Mouse (Mus musculus): ENCODE results near the gene Slc7a15.
"Not testable (repeated sequence)": the region's sequence is repeated elsewhere in the genome, so short reads cannot be mapped to it uniquely, and the experiment has no call there.

Gene Slc7a15

GRCm38 (mm10) chr12:8598966-8599365 is at the start of gene Slc7a15:
Gene Slc7a15 (minus strand): TSS chr12:8599066.
- not testable (repeated sequence) for DNase-seq

GRCm38 (mm10) chr12:8648211-8648610 is 49.3 kb upstream of the Slc7a15 start:
- DNase-seq: not testable (repeated sequence)

DNA sequence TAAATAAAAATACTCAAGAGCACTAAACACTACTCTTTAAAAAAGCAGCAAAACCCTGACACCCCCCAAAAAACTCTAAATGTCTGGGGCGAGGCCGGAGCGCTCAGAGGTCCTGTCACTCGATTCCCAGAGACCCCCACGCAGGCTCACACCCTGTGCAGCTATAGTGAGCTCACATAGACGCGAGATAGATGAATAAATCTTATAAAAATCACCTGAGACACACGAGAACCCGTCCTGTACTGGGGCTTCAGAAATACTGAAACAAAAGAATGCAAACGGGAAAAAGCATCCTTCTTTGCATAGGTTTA is 42.5 kb upstream of the Slc7a15 start:
- DNase-seq: peak in 1 of 2 experiments; percentile 45

DNA sequence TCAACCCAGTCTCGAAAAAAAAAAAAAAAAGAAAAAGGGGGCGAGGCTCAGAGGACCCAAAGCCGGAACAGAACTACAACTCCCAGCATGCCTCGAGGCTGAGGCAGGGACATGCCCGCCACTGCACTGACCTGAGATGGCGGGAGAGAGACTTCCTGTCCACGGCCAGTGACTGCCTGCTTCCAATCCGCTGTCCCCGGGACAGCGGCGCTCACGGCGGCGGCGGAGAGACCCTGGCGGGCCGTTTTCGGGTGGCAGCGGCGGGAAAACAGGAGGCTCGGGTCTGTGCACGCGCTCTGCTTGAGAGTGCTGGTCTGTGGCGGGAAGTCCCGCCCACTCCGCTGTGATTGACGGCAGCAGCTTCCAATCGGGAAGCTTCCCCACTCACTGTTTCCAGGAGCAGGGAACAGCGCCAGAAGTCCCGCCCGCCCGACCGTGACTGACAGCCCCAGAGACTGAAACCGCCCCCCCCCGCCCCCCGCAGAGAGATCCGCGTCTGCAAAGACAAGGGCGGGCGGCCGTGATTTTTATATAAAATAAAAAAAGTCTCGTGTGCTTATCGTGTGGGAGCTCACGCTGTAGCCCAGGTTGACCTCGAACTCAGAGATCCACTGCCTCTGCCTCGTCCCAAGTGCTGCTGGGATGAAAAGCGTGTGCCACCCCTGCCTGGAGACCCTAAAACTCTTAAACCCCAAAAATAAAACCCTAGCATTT is 42.0 kb upstream of the Slc7a15 start:
- peak; percentile 100 for DNase-seq

DNA sequence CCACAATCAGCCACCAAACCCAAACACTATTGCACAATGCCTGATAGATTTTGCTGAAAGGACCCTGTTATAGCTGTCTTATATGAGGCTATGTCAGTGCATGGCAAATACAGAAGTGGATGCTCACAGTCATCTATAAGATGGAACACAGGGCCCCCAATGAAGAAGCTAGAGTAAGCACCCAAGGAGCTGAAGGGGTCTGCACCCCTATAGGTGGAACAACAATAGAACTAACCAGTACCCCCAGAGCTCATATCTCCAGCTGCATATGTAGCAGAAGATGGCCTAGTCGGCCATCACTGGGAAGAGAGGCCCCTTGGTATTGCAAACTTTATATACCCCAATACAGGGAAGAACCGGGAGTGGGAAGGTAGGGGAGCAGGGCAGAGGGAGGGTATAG is 41.3 kb upstream of the Slc7a15 start:
- DNase-seq: peak in 1 of 2 experiments; percentile 27

GRCm38 (mm10) chr12:8638411-8639087 is 39.7 kb upstream of the Slc7a15 start:
- peak; percentile 74 to 84 for DNase-seq

DNA sequence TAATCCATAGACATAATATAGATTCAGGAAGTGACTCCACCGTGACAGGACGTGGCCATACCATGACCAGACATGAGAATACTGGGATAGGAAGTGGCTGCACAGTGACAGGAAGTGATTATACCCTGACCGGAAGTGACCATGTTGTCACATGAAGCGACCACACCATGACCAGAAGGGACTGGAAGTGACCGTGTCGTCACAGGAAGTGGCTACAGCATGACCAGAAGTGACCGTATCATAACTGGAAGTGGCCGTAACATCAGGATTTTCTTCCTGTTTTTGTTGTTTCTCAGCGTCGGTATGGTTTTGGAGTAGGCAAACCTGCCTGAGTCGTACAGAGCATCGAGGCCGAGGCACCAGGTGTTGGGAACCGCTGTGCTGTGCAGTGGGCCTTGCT is 38.1 kb upstream of the Slc7a15 start:
- no peak for DNase-seq

- DNase-seq: no peak
Observed at GRCm38 (mm10) chr12:8635546-8635945, 36.7 kb upstream of the Slc7a15 start.

GRCm38 (mm10) chr12:8634306-8634705 is 35.4 kb upstream of the Slc7a15 start:
- DNase-seq: no peak

DNA sequence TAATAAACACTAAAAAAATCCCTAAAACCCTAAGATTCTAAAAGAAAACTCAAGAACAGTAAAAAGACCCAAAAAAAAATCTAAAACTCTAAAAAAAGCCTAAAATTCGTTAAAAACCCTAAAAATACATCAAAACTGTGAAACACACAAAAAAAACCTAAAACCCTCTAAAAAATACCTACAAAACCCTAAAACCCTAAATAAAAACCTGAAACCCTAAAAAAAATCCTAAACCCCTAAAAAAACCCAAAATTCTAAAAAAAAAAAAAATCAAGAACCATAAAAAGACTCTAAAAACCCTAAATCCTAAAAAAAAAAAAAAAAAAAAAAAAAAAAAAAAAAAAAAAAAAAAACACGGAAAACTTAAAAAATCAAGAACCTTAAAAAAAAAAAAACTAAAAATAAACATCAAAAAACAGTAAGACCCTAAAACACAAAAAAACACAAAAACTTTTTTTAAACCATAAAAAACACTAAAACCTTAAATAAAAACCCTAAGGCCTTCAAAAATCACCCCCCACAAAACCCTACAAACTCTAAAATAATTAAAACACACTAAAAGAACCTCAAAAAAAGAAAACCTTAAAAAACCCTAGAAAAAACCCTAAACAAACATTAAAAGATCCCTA is 34.0 kb upstream of the Slc7a15 start:
- no peak for DNase-seq

GRCm38 (mm10) chr12:8631691-8632090 is 32.8 kb upstream of the Slc7a15 start:
- DNase-seq: no peak

GRCm38 (mm10) chr12:8629537-8629936 is 30.7 kb upstream of the Slc7a15 start:
- no peak for DNase-seq

GRCm38 (mm10) chr12:8620678-8621018 is 21.8 kb upstream of the Slc7a15 start:
- no peak for DNase-seq

DNA sequence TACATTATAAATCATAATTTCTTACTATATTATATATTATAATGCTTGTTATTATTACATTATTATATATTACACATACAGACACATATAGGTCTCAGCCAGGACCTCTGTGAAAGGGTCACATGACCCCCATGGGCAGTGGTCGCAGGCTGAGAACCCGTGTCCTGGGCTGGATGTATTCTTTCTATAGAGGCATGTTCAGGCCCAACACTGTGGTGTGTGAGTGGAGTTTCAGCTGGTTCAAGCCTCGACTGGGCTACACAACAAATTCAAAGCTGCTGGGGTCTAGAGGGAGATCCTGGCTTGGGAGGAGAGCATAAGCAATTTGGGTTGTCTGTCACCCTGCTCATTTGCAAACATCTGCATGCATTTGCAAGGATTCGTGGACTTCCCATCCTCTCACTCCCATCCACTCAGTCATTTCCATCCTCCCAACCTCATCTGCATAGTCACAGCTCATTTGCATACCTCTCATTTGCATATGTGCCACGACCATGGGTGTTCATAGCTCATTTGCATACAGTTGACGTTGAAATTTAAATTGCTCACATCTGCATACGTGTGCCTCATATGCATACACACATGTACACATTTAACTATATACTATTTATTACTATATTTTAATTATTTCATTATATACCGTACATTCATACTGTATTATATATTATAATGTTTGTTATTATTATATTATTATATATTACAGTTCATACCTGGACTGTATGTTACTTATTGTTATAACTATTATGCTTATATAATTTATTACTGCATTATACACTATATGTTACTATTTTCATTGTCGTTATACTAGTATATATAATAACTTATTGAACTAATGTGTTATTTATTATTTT is 21.2 kb upstream of the Slc7a15 start:
- DNase-seq: no peak

DNA sequence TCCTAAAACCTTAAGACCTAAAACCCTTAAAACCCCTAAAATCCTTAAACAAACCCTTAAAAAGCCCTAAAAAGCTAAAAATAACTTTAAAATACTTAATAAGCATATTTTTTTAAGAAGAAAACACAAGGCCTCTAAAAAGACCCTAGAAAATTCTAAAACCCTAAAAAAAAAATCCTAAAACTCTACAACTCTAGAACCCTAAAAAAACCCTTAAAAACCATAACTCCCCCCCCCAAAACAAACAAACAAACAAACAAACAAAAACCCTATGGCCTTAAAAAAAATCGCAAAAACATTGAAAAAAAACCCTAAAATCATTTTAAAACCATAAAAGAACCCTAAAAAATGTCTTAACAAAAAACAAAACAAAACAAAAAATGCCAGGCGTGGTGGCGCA is 19.4 kb upstream of the Slc7a15 start:
- DNase-seq: no peak

GRCm38 (mm10) chr12:8609070-8609469 is 10.2 kb upstream of the Slc7a15 start:
- DNase-seq: no peak

DNA sequence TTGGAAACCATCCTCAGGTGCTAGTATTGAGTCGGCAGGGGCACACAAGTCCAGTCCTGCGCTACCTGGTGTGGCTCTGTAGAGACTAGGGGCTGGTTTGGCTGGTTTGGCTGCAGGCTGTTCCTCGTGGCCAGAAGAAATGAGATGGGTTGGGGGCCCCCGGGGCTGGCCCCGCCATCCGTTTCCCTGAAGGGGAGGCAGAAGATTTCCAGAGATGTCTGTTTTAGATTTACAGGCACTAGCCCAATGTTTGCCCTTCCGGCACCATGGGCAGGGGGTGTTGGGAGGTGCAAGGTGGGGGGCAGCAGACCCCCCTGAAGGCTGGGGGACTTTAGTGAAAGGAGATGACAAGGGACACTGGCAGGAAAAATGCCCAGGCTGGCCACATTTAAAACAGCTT is 3.3 kb downstream of the Slc7a15 start:
- DNase-seq: no peak

- not testable (repeated sequence) for DNase-seq
Observed at GRCm38 (mm10) chr12:8591326-8591725, 7.5 kb downstream of the Slc7a15 start.

- DNase-seq: no peak
Observed at GRCm38 (mm10) chr12:8573405-8573804, 25.5 kb downstream of the Slc7a15 start.

- DNase-seq: not testable (repeated sequence)
Observed at GRCm38 (mm10) chr12:8571903-8572341, 26.9 kb downstream of the Slc7a15 start.

- not testable (repeated sequence) for DNase-seq
Observed at GRCm38 (mm10) chr12:8571287-8571902, 27.5 kb downstream of the Slc7a15 start.

- DNase-seq: not testable (repeated sequence)
Observed at GRCm38 (mm10) chr12:8562213-8562612, 36.7 kb downstream of the Slc7a15 start.

DNA sequence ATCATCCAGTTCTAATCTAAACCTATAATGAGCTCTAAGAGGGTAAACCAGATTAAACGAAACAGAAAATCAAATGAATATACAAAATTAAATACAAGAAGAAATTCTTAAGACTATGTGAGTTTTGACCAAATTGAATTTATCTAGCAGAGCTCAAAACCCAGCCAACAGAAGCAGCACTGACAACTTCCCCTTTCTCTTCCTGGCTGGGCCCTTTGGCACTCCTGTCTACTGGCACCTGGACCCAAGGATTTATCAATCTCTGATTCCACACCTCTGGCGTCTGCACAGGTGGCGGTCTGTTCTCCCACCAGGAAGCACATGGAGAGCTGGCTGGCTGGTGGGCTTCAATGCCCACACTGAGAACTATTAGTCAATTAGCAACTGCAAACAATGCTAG is 39.0 kb downstream of the Slc7a15 start:
- not testable (repeated sequence) for DNase-seq
